Comparison of ENCODE assay signal across 13 mouse cellular contexts in the genomic region with DNA sequence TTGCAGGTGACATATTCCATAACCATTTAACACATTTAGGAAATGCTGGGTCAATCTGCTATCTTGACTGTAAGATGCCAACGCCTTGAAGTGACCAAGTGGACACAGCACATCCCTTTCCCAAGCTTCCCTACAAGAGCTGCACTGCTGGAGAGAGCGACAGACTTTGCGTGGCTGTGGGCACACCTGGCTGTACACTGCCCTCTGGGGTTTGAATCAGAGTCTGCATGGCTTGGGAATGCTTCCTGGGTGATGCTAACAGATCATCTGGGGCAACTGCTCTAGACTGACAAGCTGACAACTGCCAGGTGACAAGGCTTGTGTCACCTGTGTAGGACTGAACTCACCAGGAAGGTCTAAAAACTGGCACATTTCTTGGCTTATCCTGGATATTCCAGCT.
A peak's percentile ranks its signal among the peaks of the same experiment; 100 is the strongest.
DNase-seq lines count a peak whose midpoint lies in the region; ATAC-seq and TF ChIP-seq lines count a peak whose summit lies in the region.
"Had no signal": no experiment of that assay in that cellular context is flagged by ENCODE, and none has a peak within 500 bp of the region (broad histone marks: within the 10 kb centered on the region; RNA-seq: fewer than 3 reads in every experiment).

No protein-coding gene starts in this region.

- TF ChIP-seq CTCF in liver, embryonic 14.5 days (IDR thresholded peaks at IDR 0.05; ENCODE audit: low read depth) = 0 out of 2 replicates have a peak, but pooled peaks have one; percentile 25
- TF ChIP-seq CTCF in E14TG2a.4 (conservative IDR thresholded peaks at IDR 0.05; ENCODE audit: low read length) = peak; percentile 11; the same call in 1 of the 2 replicates
- peak; percentile 49; the same call in 1 of the 2 replicates for TF ChIP-seq CTCF in kidney, postnatal 0 days (IDR thresholded peaks at IDR 0.05; ENCODE audit: low read depth)

- DNase-seq in heart, adult 11 months = peak; percentile 37
- DNase-seq in liver, embryonic 14.5 days (ENCODE audit: low read depth in 3 of 3, low spot score in 3 of 3) = no peak
- DNase-seq in liver, embryonic 11.5 days (ENCODE audit: low spot score) = no peak
- no peak for DNase-seq in kidney, postnatal 0 days (ENCODE audit: low spot score)
- DNase-seq in retina, embryonic 14.5 days (ENCODE audit: low spot score) = no peak
- DNase-seq: cerebellum, postnatal 14 days; heart, adult 18-20 months; left cerebral cortex, postnatal 4 days had no signal

- H3K9ac ChIP-seq in heart, embryonic 12.5 days = no peak overlapping the region
- no peak overlapping the region for H3K9ac ChIP-seq in liver, embryonic 14.5 days (replicated peaks)
- no peak overlapping the region for H3K9ac ChIP-seq in liver, embryonic 11.5 days (ENCODE audit: low read depth, low read length)
- no peak overlapping the region for H3K9ac ChIP-seq in kidney, postnatal 0 days (ENCODE audit: low read depth, low read length)
- H3K9ac ChIP-seq: forebrain, embryonic 15.5 days had no signal

- H3K36me3 ChIP-seq in heart, embryonic 12.5 days = peaks cover 29% of the 10 kb centered on the region
- H3K36me3 ChIP-seq in liver, embryonic 14.5 days (replicated peaks; ENCODE audit: control insufficient read depth, insufficient read depth, low read depth) = no peaks in the 10 kb centered on the region
- 0 out of 2 replicates have a peak, but pooled peaks cover 4% of the 10 kb centered on the region for H3K36me3 ChIP-seq in liver, embryonic 11.5 days (ENCODE audit: control insufficient read depth, insufficient read depth, low read length)
- no peaks in the 10 kb centered on the region for H3K36me3 ChIP-seq in E14TG2a.4 (ENCODE audit: insufficient read depth, low read length)
- no peaks in the 10 kb centered on the region for H3K36me3 ChIP-seq in kidney, postnatal 0 days (ENCODE audit: insufficient read depth, low read length)

- H3K4me2 ChIP-seq in heart, embryonic 12.5 days = no peak overlapping the region
- H3K4me2 ChIP-seq in liver, embryonic 14.5 days (ENCODE audit: low read depth) = no peak overlapping the region
- H3K4me2 ChIP-seq in liver, embryonic 11.5 days = no peak overlapping the region
- no peak overlapping the region for H3K4me2 ChIP-seq in kidney, postnatal 0 days (ENCODE audit: low read length)
- H3K4me2 ChIP-seq: forebrain, embryonic 15.5 days had no signal

- no peak overlapping the region for H3K27ac ChIP-seq in heart, embryonic 12.5 days (ENCODE audit: poor library complexity, severe bottlenecking)
- H3K27ac ChIP-seq in liver, embryonic 14.5 days = no peak overlapping the region
- H3K27ac ChIP-seq in liver, embryonic 11.5 days (ENCODE audit: low read depth, low read length) = no peak overlapping the region
- H3K27ac ChIP-seq in kidney, postnatal 0 days = no peak overlapping the region
- H3K27ac ChIP-seq: forebrain, embryonic 15.5 days; macrophage had no signal

- H3K4me3 ChIP-seq in heart, embryonic 12.5 days = no peak overlapping the region
- H3K4me3 ChIP-seq in liver, embryonic 14.5 days (ENCODE audit: insufficient read depth in 1 of 2, low read depth in 2 of 2, low read length in 2 of 2) = no peak overlapping the region
- H3K4me3 ChIP-seq in liver, embryonic 11.5 days (ENCODE audit: low read depth, low read length) = no peak overlapping the region
- H3K4me3 ChIP-seq in E14TG2a.4 (replicated peaks; ENCODE audit: low read length) = no peak overlapping the region
- H3K4me3 ChIP-seq in kidney, postnatal 0 days (replicated peaks; ENCODE audit: low read depth, low read length) = no peak overlapping the region
- H3K4me3 ChIP-seq: forebrain, embryonic 15.5 days had no signal

- H3K4me1 ChIP-seq in heart, embryonic 12.5 days (replicated peaks) = peaks cover 3% of the 10 kb centered on the region; the same call in 1 of the 2 replicates
- no peaks in the 10 kb centered on the region for H3K4me1 ChIP-seq in liver, embryonic 14.5 days (replicated peaks; ENCODE audit: control insufficient read depth in 2 of 2, insufficient read depth in 2 of 2, low read length in 1 of 2)
- H3K4me1 ChIP-seq in liver, embryonic 11.5 days (replicated peaks; ENCODE audit: control insufficient read depth, insufficient read depth, low read length) = no peaks in the 10 kb centered on the region
- no peaks in the 10 kb centered on the region for H3K4me1 ChIP-seq in E14TG2a.4 (replicated peaks; ENCODE audit: low read depth, low read length)
- H3K4me1 ChIP-seq in kidney, postnatal 0 days (replicated peaks; ENCODE audit: insufficient read depth, low read length) = no peaks in the 10 kb centered on the region
- H3K4me1 ChIP-seq: forebrain, embryonic 15.5 days had no signal

- 69% methylated on average over 3 of the region's 3 CpGs for WGBS in heart, embryonic 12.5 days
- WGBS in liver, embryonic 14.5 days (ENCODE audit: insufficient replicate concordance) = 47% methylated on average over 3 of the region's 3 CpGs
- WGBS in liver, embryonic 11.5 days = 58% methylated on average over 3 of the region's 3 CpGs
- WGBS in kidney, postnatal 0 days = 82% methylated on average over 3 of the region's 3 CpGs

- H3K9me3 ChIP-seq in heart, embryonic 12.5 days (replicated peaks) = no peaks in the 10 kb centered on the region
- H3K9me3 ChIP-seq in liver, embryonic 14.5 days (ENCODE audit: control insufficient read depth, low read length) = no peaks in the 10 kb centered on the region
- no peaks in the 10 kb centered on the region for H3K9me3 ChIP-seq in liver, embryonic 11.5 days (ENCODE audit: control insufficient read depth, low read length)
- H3K9me3 ChIP-seq in E14TG2a.4 (ENCODE audit: low read length) = no peaks in the 10 kb centered on the region
- H3K9me3 ChIP-seq in kidney, postnatal 0 days (replicated peaks; ENCODE audit: low read length) = no peaks in the 10 kb centered on the region
- H3K9me3 ChIP-seq: forebrain, embryonic 15.5 days had no signal

- no peaks in the 10 kb centered on the region for H3K27me3 ChIP-seq in heart, embryonic 12.5 days (replicated peaks)
- H3K27me3 ChIP-seq in liver, embryonic 14.5 days (ENCODE audit: control insufficient read depth, insufficient read depth, low read length) = no peaks in the 10 kb centered on the region
- no peaks in the 10 kb centered on the region for H3K27me3 ChIP-seq in liver, embryonic 11.5 days (replicated peaks; ENCODE audit: control insufficient read depth, insufficient read depth, low read length)
- peaks cover 16% of the 10 kb centered on the region for H3K27me3 ChIP-seq in E14TG2a.4 (ENCODE audit: insufficient read depth, low read length)
- H3K27me3 ChIP-seq in kidney, postnatal 0 days (ENCODE audit: insufficient read depth, low read length) = no peaks in the 10 kb centered on the region
- H3K27me3 ChIP-seq: forebrain, embryonic 15.5 days had no signal

- no peak for ATAC-seq in heart, embryonic 12.5 days (ENCODE audit: insufficient number of reproducible peaks, low FRiP score)
- ATAC-seq in liver, embryonic 14.5 days (ENCODE audit: insufficient read depth) = no peak
- no peak for ATAC-seq in liver, embryonic 11.5 days (replicated peaks; ENCODE audit: low FRiP score)
- ATAC-seq in kidney, postnatal 0 days (replicated peaks; ENCODE audit: low FRiP score, low read depth) = no peak
- no peak for ATAC-seq in activated CD4-positive, CD25-positive, alpha-beta regulatory T cell, adult 4 months
- ATAC-seq: forebrain, embryonic 15.5 days had no signal

- TF ChIP-seq EP300 in liver, embryonic 14.5 days (IDR thresholded peaks at IDR 0.05; ENCODE audit: low read depth) = no peak
